Mouse (Mus musculus) midbrain, embryonic 12.5 days (tissue): ENCODE data around the gene Arhgap15. TPM values are rescaled to one million over a fixed set of nuclear protein-coding genes. Genes with fewer than 3 reads are reported as not detected.
A peak's percentile ranks its signal among the peaks of the same experiment; 100 is the strongest.

Experiments used
- ATAC-seq: fragments of 200-750 bp; cut with Nextera tagmentation; 2 replicates; pipeline ENCODE4 v1.8.0; 2017; ENCODE audit warnings: low read depth, moderate TSS enrichment, moderate library complexity; ENCODE audit not compliant: low FRiP score
- H3K27ac ChIP-seq: fragments of 300-500 bp; sonication (generic); replicated peaks from 2 replicates; pipeline ENCODE4 v1.5.1; 2016; ENCODE audit warnings: mild to moderate bottlenecking
- H3K27me3 ChIP-seq: fragments of 300-500 bp; sonication (generic); 2 replicates; pipeline ENCODE4 v1.6.1; 2016; ENCODE audit warnings: mild to moderate bottlenecking
- H3K36me3 ChIP-seq: fragments of 300-500 bp; sonication (generic); 2 replicates; pipeline ENCODE4 v1.6.1; 2016
- H3K4me1 ChIP-seq: fragments of 300-500 bp; sonication (generic); 2 replicates; pipeline ENCODE4 v1.6.1; 2016
- H3K4me2 ChIP-seq: fragments of 300-500 bp; sonication (generic); replicated peaks from 2 replicates; pipeline ENCODE4 v1.6.1; 2016; ENCODE audit warnings: mild to moderate bottlenecking, moderate library complexity
- H3K4me3 ChIP-seq: fragments of 300-500 bp; sonication (generic); 2 replicates; pipeline ENCODE4 v1.5.1; 2016; ENCODE audit warnings: mild to moderate bottlenecking
- H3K9ac ChIP-seq: fragments of 300-500 bp; sonication (generic); replicated peaks from 2 replicates; pipeline ENCODE4 v1.6.1; 2016; ENCODE audit warnings: mild to moderate bottlenecking, moderate library complexity
- H3K9me3 ChIP-seq: fragments of 300-500 bp; sonication (generic); 2 replicates; pipeline ENCODE4 v1.6.1; 2016; ENCODE audit warnings: mild to moderate bottlenecking
- WGBS: fragments of 180-500 bp; shearing (Covaris S2); methylation state at CpG from one replicate; pipeline ENCODE4 v1.1.7; 2016; 5-methylcytosine and 5-hydroxymethylcytosine counted together
- polyA plus RNA-seq: library from polyadenylated mRNA; unstranded; fragments of >200 nt; fragmentation: Nextera tagmentation; extraction: Ambion mirVana; gene quantifications from 2 replicates; pipeline ENCODE4 v1.2.1, GENCODE M21; 2016

Arhgap15 gene
- polyA plus RNA-seq, 1 experiment from 2014 or later, result 0.32 TPM

DNA sequence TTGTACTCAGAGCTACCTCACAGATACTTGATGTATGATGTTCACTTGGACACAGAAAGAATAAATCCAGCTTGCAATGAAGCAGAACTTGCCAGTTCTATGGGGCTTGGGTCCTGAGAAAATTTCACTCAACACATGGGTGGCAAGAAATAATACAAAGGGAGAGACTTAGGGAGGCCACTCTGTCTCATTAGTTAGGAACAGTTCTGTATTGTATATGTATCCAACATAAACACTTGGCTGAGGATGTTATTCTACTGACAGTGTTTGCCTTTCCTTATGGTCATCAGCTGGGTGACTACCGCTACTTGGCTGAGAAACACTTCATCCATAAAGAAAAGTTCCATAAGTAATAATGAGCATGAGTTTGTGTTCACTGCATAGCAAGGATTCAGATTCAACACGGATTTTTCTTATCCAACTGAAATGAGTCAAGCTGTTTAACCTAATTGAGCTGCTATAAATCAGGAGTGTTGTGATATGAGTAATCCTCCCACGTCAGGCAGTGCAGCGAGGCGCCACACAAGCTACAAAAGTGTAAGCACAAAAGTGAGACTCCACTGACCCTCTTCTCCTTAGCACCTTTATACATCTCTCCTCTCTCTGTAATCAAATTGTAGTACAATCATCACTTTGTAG is 607.7 kb downstream of the Arhgap15 start:
- Histone ChIP-seq H3K4me3 (no peak overlapping the region), H3K27me3 (no peaks in the 10 kb centered on the region), H3K36me3 (no peaks in the 10 kb centered on the region), H3K9ac (no peak overlapping the region), H3K4me1 (no peaks in the 10 kb centered on the region), H3K4me2 (no peak overlapping the region), H3K27ac (no peak overlapping the region), H3K9me3 (no peaks in the 10 kb centered on the region)
- WGBS, result 89% methylated on average over 5 of the region's 5 CpGs
- ATAC-seq, result no peak

DNA sequence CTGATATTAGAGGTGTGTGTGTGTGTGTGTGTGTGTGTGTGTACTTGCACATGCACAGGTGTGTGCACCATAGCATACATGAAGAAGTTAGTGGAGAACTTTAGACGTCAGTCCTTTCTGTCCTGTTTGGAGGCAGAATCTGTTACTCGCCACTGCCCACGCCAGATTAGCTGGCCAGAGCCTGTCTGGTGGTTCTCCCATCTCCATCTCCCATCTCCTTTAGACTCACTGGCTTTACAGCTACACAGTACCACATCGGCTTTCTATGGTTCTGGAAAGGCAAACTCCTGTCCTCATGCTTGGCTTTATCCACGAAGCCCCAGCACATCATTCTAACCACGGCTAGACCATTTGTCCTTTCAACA is 608.2 kb downstream of the Arhgap15 start:
- Histone ChIP-seq H3K9me3 (no peaks in the 10 kb centered on the region), H3K4me2 (no peak overlapping the region), H3K27ac (no peak overlapping the region), H3K4me1 (no peaks in the 10 kb centered on the region), H3K36me3 (no peaks in the 10 kb centered on the region), H3K27me3 (no peaks in the 10 kb centered on the region), H3K9ac (no peak overlapping the region), H3K4me3 (no peak overlapping the region)
- 94% methylated on average over 6 of the region's 6 CpGs for WGBS
- no peak for ATAC-seq

DNA sequence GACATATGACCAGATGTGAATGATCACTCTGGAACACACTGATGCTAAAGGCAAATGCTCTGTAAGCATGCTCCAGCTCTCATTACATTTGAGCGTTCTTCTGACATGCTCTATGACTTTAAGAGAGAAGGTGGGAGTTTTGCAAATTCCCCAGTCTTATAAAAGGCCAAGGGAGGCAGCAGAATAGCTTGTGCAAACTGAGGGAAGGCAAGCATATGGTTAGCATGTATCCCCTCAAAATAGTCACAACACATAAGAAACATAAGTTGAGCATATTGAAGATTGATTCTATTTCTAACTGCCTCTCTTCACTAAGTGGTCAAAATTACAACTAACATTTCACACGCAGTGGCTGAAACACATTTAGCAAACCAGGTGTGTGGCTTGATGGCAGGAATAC is 631.6 kb downstream of the Arhgap15 start:
- no peak overlapping the region for H3K9ac ChIP-seq
- no peaks in the 10 kb centered on the region for H3K4me1 ChIP-seq
- no peak for ATAC-seq
- WGBS, result 78% methylated on average over 2 of the region's 2 CpGs
- H3K27ac ChIP-seq, result no peak overlapping the region
- no peaks in the 10 kb centered on the region for H3K36me3 ChIP-seq
- no peak overlapping the region for H3K4me2 ChIP-seq
- no peak overlapping the region for H3K4me3 ChIP-seq
- no peaks in the 10 kb centered on the region for H3K27me3 ChIP-seq
- H3K9me3 ChIP-seq, result no peaks in the 10 kb centered on the region

DNA sequence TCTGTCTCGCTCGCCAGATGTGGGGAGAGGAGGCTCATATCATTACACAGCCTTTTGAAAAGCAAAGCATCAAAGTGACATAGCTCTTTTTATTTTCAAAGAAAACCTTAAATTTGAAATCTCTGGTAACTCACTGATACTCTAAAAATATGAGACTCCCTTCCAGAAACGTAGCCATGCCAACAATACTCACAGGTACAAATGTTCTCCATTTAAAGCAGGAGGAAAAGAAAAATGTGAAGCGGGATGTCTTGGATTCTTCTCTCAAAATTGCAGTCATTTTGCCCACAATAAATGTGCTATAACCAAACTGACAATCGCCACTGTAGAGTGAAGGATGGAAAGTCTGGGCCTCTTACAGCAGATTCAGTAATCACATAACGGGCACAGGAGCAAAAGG is 635.9 kb downstream of the Arhgap15 start:
- Histone ChIP-seq H3K27me3 (no peaks in the 10 kb centered on the region), H3K9ac (no peak overlapping the region), H3K9me3 (no peaks in the 10 kb centered on the region), H3K36me3 (no peaks in the 10 kb centered on the region), H3K27ac (no peak overlapping the region), H3K4me1 (no peaks in the 10 kb centered on the region), H3K4me2 (no peak overlapping the region), H3K4me3 (no peak overlapping the region)
- ATAC-seq, result no peak
- 90% methylated on average over 6 of the region's 6 CpGs for WGBS

DNA sequence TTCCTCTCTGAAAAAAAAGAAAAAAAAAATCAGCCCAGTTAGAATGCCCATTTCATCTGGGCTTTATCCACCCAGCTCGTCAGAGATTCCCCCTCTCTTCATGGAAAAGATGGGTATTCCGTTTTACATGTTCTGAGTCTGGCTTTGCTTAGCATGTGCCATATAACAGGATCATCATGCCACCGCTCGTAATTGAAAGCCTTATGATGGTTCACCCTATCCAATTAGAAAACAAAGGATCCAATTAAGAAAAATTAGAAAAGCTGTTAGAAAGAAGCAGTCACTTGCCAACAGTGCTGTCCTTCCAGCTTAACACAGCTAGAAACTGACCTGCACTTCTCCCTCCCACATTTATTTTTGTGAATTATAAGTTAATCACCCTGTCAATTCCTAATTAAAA is 640.9 kb downstream of the Arhgap15 start:
- Histone ChIP-seq H3K9ac (no peak overlapping the region), H3K4me3 (no peak overlapping the region), H3K9me3 (no peaks in the 10 kb centered on the region), H3K4me1 (no peaks in the 10 kb centered on the region), H3K27me3 (no peaks in the 10 kb centered on the region), H3K4me2 (no peak overlapping the region), H3K27ac (no peak overlapping the region), H3K36me3 (no peaks in the 10 kb centered on the region)
- 77% methylated on average over 4 of the region's 4 CpGs for WGBS
- ATAC-seq, result no peak

DNA sequence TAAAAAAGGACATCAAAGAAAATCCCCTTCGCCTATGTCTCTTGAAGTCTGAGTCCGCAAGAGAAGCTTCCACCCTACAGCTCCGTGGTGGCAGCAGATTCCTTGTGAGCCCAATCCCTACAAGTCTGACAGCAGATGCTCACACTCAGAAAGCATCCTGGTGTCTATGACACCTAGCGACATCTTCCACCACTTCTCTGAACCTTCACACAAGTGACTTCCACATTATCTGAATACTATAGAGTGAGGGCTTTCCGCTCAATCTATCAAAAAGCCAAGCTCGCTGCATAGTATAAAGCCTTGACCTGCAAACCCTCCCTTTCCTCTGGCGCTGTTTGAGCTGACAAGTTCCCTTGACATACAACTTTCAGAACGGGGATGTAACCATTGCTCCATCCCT is 645.2 kb downstream of the Arhgap15 start:
- no peaks in the 10 kb centered on the region for H3K36me3 ChIP-seq
- no peak overlapping the region for H3K27ac ChIP-seq
- H3K9me3 ChIP-seq, result no peaks in the 10 kb centered on the region
- H3K4me1 ChIP-seq, result peaks cover 14% of the 10 kb centered on the region
- no peak overlapping the region for H3K9ac ChIP-seq
- 75% methylated on average over 8 of the region's 8 CpGs for WGBS
- H3K4me2 ChIP-seq, result no peak overlapping the region
- no peak for ATAC-seq
- H3K4me3 ChIP-seq, result no peak overlapping the region
- no peaks in the 10 kb centered on the region for H3K27me3 ChIP-seq

DNA sequence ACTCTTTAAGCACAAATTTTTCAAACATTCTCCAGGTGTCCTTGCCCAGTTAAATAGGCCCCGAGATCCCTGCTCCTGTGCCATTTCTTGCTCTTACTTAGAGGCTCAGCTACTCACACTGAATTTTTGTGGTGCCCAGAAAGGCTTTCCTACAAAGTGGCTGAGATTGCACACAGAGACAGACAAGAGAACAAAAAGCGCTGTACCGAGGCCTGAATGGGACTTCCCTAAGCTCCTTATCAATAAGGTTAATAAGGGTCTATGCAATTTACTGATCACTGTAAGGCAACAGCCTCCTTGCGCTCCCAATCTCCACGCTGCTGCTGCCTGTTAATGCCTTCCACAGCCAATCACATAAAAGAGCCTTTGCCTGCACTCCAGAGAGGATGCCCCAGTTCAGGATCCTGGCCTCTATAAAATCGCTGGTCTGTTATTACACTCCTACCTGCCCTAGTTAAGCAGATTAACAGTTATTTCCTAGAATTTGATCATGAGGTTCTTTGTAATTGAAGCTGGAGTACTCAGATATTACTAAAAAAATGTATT is 646.4 kb downstream of the Arhgap15 start:
- H3K4me3 ChIP-seq, result no peak overlapping the region
- no peaks in the 10 kb centered on the region for H3K27me3 ChIP-seq
- no peak overlapping the region for H3K9ac ChIP-seq
- H3K27ac ChIP-seq, result no peak overlapping the region
- WGBS, result 18% methylated on average over 6 of the region's 6 CpGs
- H3K4me2 ChIP-seq, result 0 out of 2 replicates have a peak overlapping the region, but pooled peaks have one; percentile 18
- no peaks in the 10 kb centered on the region for H3K36me3 ChIP-seq
- peaks cover 14% of the 10 kb centered on the region for H3K4me1 ChIP-seq
- peak; percentile 78 for ATAC-seq
- H3K9me3 ChIP-seq, result no peaks in the 10 kb centered on the region

DNA sequence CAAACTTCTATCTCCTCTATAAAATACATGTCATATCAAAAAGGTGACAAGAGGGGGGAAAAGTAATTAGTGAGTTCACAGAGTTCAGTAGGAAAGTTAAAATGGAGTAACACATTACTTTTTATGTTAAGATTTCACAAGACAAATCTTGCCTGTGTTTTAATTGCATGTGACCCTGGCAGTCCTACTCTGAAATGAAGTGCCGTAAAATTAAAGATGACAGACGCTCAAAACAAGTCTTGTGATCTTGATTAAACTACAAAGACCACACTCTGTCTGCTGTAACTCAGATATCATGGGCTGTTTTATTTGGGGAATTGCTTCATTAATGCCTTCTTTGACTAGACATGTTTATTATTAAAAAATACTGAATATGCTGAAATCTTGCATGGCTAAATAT is 647.0 kb downstream of the Arhgap15 start:
- Histone ChIP-seq H3K9ac (no peak overlapping the region), H3K4me1 (peaks cover 14% of the 10 kb centered on the region), H3K4me3 (no peak overlapping the region), H3K9me3 (no peaks in the 10 kb centered on the region), H3K4me2 (no peak overlapping the region), H3K27ac (no peak overlapping the region), H3K36me3 (no peaks in the 10 kb centered on the region), H3K27me3 (no peaks in the 10 kb centered on the region)
- 0 out of 2 replicates have a peak, but pooled peaks have one; percentile 11 for ATAC-seq
- WGBS, result 48% methylated on average over 2 of the region's 2 CpGs

DNA sequence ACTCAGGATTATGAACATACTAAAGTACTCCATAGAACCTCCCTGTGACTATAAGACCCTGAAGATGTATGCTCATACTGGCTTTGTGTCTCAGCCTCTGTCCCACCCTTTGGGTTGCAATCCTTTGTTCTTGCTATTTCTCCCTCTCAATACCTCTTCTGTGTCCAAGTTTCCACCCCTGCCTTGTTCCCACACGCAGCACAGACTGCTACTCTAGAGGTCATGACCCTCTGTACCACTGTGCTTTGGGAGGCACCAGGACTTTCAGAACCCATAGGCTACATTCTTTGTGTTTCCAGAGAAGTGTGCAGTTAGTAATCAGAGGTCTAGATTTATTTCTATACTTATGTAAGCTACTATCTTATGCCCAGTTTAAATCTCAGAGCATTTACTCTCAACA is 648.6 kb downstream of the Arhgap15 start:
- no peak overlapping the region for H3K27ac ChIP-seq
- H3K4me3 ChIP-seq, result no peak overlapping the region
- H3K9ac ChIP-seq, result no peak overlapping the region
- ATAC-seq, result peak; percentile 13; the same call in 1 of the 2 replicates
- 6% methylated on average over 1 of the region's 1 CpGs for WGBS
- H3K36me3 ChIP-seq, result no peaks in the 10 kb centered on the region
- no peaks in the 10 kb centered on the region for H3K9me3 ChIP-seq
- H3K4me2 ChIP-seq, result no peak overlapping the region
- H3K4me1 ChIP-seq, result peaks cover 14% of the 10 kb centered on the region
- H3K27me3 ChIP-seq, result no peaks in the 10 kb centered on the region

DNA sequence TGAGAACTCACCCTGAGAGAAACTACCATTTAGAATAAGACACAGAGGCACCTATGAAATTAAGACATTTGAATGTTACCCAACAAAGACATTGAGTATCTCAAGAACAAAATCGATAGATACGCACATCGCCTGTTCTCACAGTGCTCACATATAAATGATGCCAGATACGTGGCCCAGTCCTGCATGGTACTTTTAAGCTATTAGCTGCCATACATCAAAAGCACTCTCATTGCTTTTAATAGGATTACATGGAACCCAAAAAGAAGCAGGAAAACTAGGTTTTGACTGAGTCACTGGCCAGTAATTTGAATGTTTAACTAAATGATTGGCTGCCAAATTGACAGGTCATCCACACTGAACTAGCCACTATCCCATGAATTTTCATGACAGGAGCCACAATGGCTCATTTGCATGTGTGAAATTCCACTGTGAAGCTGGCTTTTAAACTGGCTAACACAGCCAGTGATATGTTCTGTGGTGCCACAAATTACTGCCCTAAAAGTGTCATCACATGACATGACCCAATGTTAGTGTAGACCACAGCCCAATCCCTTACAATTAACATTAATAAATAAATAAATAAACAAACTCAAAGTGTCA is 649.2 kb downstream of the Arhgap15 start:
- Histone ChIP-seq H3K4me1 (peaks cover 14% of the 10 kb centered on the region), H3K27me3 (no peaks in the 10 kb centered on the region), H3K9ac (no peak overlapping the region), H3K36me3 (no peaks in the 10 kb centered on the region), H3K4me2 (no peak overlapping the region), H3K9me3 (no peaks in the 10 kb centered on the region), H3K27ac (no peak overlapping the region), H3K4me3 (no peak overlapping the region)
- 32% methylated on average over 4 of the region's 4 CpGs for WGBS
- peak; percentile 48; the same call in 1 of the 2 replicates for ATAC-seq

DNA sequence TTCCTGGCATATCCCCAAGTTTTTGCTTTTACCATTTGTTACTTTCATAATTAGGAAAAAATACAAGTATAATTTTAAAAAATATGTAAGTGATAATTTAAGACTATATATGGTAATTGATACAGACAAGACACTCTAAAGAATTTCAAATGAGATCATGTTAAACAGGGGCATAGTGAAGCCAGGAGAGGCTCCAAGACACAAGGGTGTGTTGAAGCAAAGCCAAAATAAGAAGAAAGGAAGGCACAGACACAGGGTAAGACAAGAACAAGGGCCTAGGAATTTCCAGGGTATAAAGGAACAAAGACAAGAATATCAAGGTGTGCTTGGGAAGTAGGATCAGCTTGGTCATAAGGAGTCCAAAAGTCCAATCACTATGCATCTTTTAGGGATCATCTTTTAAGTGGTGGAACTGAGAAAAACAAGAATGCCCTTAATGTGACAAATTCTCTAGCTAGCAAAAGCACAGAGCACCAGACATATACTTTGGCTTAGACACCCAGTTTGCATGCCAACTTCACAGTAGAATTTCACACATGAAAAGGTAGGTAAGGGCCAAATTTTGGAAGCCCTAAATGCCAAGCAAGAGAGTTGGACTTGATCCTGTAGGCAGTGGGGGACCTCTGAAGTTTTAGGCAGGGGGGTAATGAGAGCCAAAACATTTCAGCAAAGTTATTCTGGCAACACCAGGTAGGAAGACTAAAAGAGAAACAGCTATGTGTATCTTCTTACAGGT is 650.7 kb downstream of the Arhgap15 start:
- ATAC-seq, result no peak
- H3K27me3 ChIP-seq, result no peaks in the 10 kb centered on the region
- no peak overlapping the region for H3K9ac ChIP-seq
- H3K4me1 ChIP-seq, result peaks cover 14% of the 10 kb centered on the region
- no peak overlapping the region for H3K4me2 ChIP-seq
- no peaks in the 10 kb centered on the region for H3K9me3 ChIP-seq
- no peaks in the 10 kb centered on the region for H3K36me3 ChIP-seq
- H3K4me3 ChIP-seq, result no peak overlapping the region
- H3K27ac ChIP-seq, result no peak overlapping the region

DNA sequence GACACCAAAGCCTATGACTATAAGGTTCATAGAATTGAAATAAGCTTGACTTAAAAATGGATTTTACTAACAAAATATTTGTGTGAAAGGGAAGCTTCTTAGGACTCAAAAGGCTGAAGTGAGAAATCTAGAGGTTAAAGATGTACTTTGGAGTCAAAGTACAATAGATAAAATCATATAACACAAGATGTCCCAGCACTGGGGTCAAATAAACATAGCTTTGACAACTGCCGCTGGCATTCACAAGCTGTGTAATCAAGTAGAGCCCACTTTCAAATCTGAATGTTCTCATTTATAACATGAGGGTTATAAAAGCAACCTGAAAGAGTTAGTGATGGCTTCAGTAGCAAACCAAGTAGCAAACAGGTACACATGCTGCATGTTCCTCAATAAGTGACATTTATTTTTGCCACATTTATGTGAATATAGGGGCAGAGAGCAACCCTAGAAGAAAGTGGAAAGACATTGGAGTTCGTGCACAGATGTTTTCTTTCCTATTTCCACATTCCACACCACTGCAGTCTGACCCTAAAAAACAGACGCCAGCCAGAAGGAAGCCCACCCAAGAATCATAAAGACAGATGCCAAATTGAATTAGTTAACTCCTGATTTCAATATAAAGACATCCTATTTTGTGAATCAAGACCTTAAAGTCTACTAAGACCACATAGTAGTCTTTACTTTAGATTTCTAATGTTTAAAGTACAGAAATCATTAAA is 653.2 kb downstream of the Arhgap15 start:
- Histone ChIP-seq H3K4me2 (no peak overlapping the region), H3K36me3 (no peaks in the 10 kb centered on the region), H3K9me3 (peaks cover 7% of the 10 kb centered on the region), H3K27ac (no peak overlapping the region), H3K4me3 (no peak overlapping the region), H3K4me1 (peaks cover 10% of the 10 kb centered on the region; the same call in 1 of the 2 replicates), H3K9ac (no peak overlapping the region), H3K27me3 (no peaks in the 10 kb centered on the region)
- no peak for ATAC-seq
- WGBS, result 69% methylated on average over 3 of the region's 3 CpGs
